Mouse (Mus musculus) bone marrow macrophage, adult 2 months (primary cell): ENCODE measurements at regions not wholly inside any gene's neighbourhood (a gene's known extent, or its start where the extent isn't known, plus 50 kb on each side); places are given as distances from the start of the nearest gene placed in this dataset.

ENCODE experiments used
- CTCF ChIP-seq: IDR thresholded peaks from 2 replicates; pipeline ENCODE4 v1.5.1; 2012; ENCODE audit warnings: low read depth, mild to moderate bottlenecking, low read length, moderate library complexity
- POLR2A ChIP-seq: IDR thresholded peaks from 2 replicates; pipeline ENCODE4 v1.6.1; 2012; ENCODE audit warnings: mild to moderate bottlenecking, low read depth, low read length, borderline replicate concordance

- no peak for TF ChIP-seq POLR2A
- TF ChIP-seq CTCF: no peak
Observed at GRCm38 (mm10) chr16:5515867-5516266, 260.1 kb upstream of the Eef2kmt start.
